Mouse (Mus musculus): Measurements from ENCODE around the gene Hnrnph3.

DNA sequence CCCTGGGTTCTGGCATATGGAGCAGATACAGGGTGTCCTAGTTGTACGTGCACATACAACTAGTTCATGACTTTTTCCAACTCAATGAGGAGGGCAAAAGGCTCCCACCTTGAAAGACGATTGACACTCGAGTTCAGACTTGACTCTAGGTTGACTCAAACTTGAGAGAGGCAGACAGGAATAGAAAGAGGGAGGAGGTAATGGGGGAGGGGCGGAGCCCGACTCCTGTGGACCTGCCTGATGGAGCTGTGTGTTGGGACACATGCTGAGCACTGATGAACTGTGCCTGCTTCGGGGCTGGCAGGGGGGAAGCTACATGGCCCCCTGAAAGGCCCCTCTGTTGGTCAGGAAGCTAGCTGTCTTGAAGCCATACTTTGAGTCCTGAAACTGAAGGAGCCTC is 29.0 kb upstream of the Hnrnph3 start:
- TF ChIP-seq CTCF (IDR thresholded peaks at IDR 0.05; ENCODE audit: low read depth): no peak
- no peak for TF ChIP-seq EP300 (IDR thresholded peaks at IDR 0.05; ENCODE audit: low read depth)
